Mouse (Mus musculus) myocyte (in vitro differentiated cells): ENCODE measurements around the gene Mbnl2.

Experiments used
- CEBPB ChIP-seq: IDR thresholded peaks from 2 replicates; pipeline ENCODE4 v1.6.1; 2011; ENCODE audit warnings: mild to moderate bottlenecking, moderate library complexity; ENCODE audit not compliant: poor library complexity, insufficient read depth, severe bottlenecking
- E2F4 ChIP-seq: IDR thresholded peaks from one replicate; pipeline ENCODE4 v1.6.1; 2011; ENCODE audit warnings: mild to moderate bottlenecking, control low read depth, moderate library complexity; ENCODE audit not compliant: insufficient read depth
- MAX ChIP-seq: IDR thresholded peaks from one replicate; pipeline ENCODE4 v1.6.1; 2011; ENCODE audit warnings: low read depth, mild to moderate bottlenecking, control low read depth
- MYOG ChIP-seq, 3 experiments: IDR thresholded peaks; one replicate each; pipeline ENCODE4 v1.6.1; 2011; ENCODE audit warnings: control low read depth in 2 of 3, low read depth in 2 of 3, mild to moderate bottlenecking in 2 of 3; ENCODE audit not compliant: insufficient read length in 2 of 3, control insufficient read depth in 1 of 3, insufficient read depth in 1 of 3
- POLR2A ChIP-seq: IDR thresholded peaks from one replicate; pipeline ENCODE4 v1.6.1; 2011; ENCODE audit warnings: low read depth, mild to moderate bottlenecking, control low read depth, moderate library complexity; ENCODE audit not compliant: insufficient read length
- POLR2AphosphoS2 ChIP-seq: IDR thresholded peaks from one replicate; pipeline ENCODE4 v1.6.1; 2011; ENCODE audit warnings: low read depth, control low read depth; ENCODE audit not compliant: insufficient read length
- SRF ChIP-seq: IDR thresholded peaks from one replicate; pipeline ENCODE4 v1.6.1; 2011; ENCODE audit warnings: low read depth; ENCODE audit not compliant: control insufficient read depth, insufficient read length
- TCF12 ChIP-seq: IDR thresholded peaks from one replicate; pipeline ENCODE4 v1.6.1; 2011; ENCODE audit warnings: mild to moderate bottlenecking, control low read depth; ENCODE audit not compliant: poor library complexity, insufficient read depth, severe bottlenecking
- USF1 ChIP-seq: IDR thresholded peaks from one replicate; pipeline ENCODE4 v1.6.1; 2011; ENCODE audit warnings: low read depth, mild to moderate bottlenecking, control low read depth, moderate library complexity

GRCm38 (mm10) chr14:120377192-120377591 lies 101.7 kb downstream of the Mbnl2 start:
- TF ChIP-seq POLR2A (no peak), USF1 (no peak), TCF12 (no peak), POLR2AphosphoS2 (no peak), MYOG (IDR thresholded peaks at IDR 0.05; ENCODE audit: control insufficient read depth in 1 of 3, insufficient read depth in 1 of 3, insufficient read length in 2 of 3, low read depth in 2 of 3) (no peak), MAX (no peak), E2F4 (no peak), SRF (no peak), CEBPB (no peak)
